Mouse (Mus musculus): ENCODE measurements around the gene Defb42. TPM values are rescaled to one million over a fixed set of nuclear protein-coding genes. Genes with fewer than 3 reads are reported as not detected.

Defb42 gene
- polyA plus RNA-seq (2014; fragmentation: Nextera tagmentation; extraction: Ambion mirVana): 0.31 TPM in 1 of 2 replicates, not detected in the other

DNA sequence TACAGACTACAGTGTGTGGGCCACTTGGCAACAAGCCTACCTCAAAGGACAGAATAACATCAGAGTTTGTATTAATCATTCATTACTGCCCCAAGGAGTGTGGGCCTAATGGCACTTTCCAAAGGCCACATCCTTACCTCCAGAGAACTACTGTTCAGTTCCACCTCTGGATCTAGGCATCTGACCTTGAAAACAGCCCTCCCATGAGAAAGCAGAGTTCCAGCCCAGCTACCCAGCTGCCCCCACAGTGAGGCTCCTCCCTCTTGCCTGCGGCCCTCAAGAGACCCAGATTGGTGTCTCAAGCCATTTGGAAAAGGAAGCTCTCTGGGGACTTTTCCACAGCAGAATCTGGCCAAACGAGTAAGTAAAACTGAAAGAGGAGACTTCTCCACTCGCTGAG, at the start of gene Defb42:
Gene Defb42, plus strand, starts transcription at position 301 of the 400 bp plus-strand sequence.
- no peaks in the 10 kb centered on the region for H3K9me3 ChIP-seq (ENCODE audit: control insufficient read depth, low read length)
- ATAC-seq (ENCODE audit: low FRiP score): no peak
- DNase-seq (ENCODE audit: low spot score): no peak
- H3K27me3 ChIP-seq (ENCODE audit: control insufficient read depth, insufficient read depth, low read length): no peaks in the 10 kb centered on the region
- no peak within 1 kb of the TSS for H3K27ac ChIP-seq (ENCODE audit: low read depth, low read length)
- H3K36me3 ChIP-seq (ENCODE audit: control insufficient read depth, insufficient read depth, low read length): no peaks in the 10 kb centered on the region
- H3K4me2 ChIP-seq (replicated peaks; ENCODE audit: low read depth, low read length): no peak within 1 kb of the TSS
- WGBS: 82% methylated on average over 3 of the region's 3 CpGs
- H3K4me1 ChIP-seq (replicated peaks; ENCODE audit: control insufficient read depth, insufficient read depth, low read length): no peaks in the 10 kb centered on the region
- no peak within 1 kb of the TSS for H3K9ac ChIP-seq (ENCODE audit: low read depth, low read length)
- no peak within 1 kb of the TSS for H3K4me3 ChIP-seq (ENCODE audit: low read depth, low read length)

DNA sequence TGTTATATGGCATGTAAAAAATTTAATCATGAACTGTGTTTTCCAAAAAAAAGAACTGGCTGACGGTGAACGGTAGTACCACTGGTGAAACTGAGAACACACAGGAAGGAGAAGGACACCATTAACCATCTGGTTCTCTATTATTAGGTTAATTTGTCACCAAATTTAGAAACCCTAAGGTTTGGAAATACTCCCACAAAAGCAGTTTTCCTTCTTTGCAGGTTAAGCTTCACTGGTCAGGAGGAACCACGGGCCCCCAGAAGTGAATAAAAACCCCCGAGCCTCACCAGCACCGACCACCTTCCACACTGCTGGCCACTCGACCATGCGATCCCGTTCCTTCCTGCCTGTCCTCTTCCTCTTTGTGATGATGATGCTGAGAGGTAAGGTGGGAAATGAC, 49.0 kb upstream of the Defb42 start, which contains the start of gene Defb47:
Gene Defb47, plus strand, starts transcription at position 301 of the 400 bp plus-strand sequence.
- Histone ChIP-seq H3K27me3 (ENCODE audit: control insufficient read depth, insufficient read depth, low read length) (no peaks in the 10 kb centered on the region), H3K36me3 (ENCODE audit: control insufficient read depth, insufficient read depth, low read length) (no peaks in the 10 kb centered on the region), H3K9me3 (ENCODE audit: control insufficient read depth, low read length) (no peaks in the 10 kb centered on the region), H3K27ac (ENCODE audit: low read depth, low read length) (no peak within 1 kb of the TSS), H3K4me2 (replicated peaks; ENCODE audit: low read depth, low read length) (no peak within 1 kb of the TSS), H3K4me3 (ENCODE audit: low read depth, low read length) (no peak within 1 kb of the TSS), H3K9ac (ENCODE audit: low read depth, low read length) (no peak within 1 kb of the TSS), H3K4me1 (replicated peaks; ENCODE audit: control insufficient read depth, insufficient read depth, low read length) (no peaks in the 10 kb centered on the region)
- WGBS: 82% methylated on average over 8 of the region's 8 CpGs
- no peak for ATAC-seq (ENCODE audit: low FRiP score)
- DNase-seq (ENCODE audit: low spot score): no peak

DNA sequence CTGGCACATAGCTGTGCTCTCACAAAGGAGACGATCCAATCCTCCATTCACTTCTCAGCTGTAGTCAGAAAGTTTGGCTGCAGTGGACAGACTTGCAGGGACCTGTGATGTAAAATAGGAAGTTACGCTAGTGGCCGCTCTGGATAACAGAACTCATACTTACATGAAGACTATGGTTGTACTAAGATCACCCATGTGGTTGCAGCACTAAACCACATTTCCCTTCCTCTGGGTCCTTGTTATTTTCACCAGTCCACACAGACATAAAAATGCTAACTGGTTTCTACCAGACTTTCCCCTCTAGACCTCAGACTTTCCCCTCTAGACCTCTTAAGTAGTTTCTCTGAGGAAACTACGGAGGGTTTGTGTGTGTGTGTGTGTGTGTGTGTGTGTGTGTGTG, 47.8 kb upstream of the Defb42 start:
- no peak for DNase-seq (ENCODE audit: low spot score)
- 92% methylated on average over 4 of the region's 4 CpGs for WGBS

DNA sequence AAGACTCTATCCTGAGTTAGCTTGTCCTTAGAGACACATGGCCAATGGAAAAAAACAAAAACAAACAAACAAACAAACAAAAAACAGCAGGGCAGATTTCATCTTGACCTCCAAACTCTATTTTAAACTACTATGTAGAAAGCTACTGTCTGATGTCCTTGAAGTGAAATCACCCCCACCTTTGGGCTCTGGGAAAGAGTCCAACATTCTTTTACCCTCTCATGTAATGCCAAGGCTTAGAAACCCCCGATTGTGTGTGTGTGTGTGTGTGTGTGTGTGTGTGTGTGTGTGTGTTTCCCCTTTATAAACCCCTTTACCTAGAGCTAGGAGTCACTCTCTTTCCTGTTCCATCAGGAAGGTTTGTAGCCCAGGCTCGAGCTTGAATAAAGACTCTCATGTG, 44.2 kb upstream of the Defb42 start:
- no peak for ATAC-seq (ENCODE audit: low FRiP score)
- 80% methylated on average over 2 of the region's 2 CpGs for WGBS
- no peak for DNase-seq (ENCODE audit: low spot score)

More for the DNA sequence above, 47.8 kb upstream of the Defb42 start:
- ATAC-seq (ENCODE audit: low FRiP score): no peak
- Histone ChIP-seq H3K36me3 (ENCODE audit: control insufficient read depth, insufficient read depth, low read length) (no peaks in the 10 kb centered on the region), H3K27me3 (ENCODE audit: control insufficient read depth, insufficient read depth, low read length) (no peaks in the 10 kb centered on the region), H3K27ac (ENCODE audit: low read depth, low read length) (no peak overlapping the region), H3K4me2 (replicated peaks; ENCODE audit: low read depth, low read length) (no peak overlapping the region), H3K4me1 (replicated peaks; ENCODE audit: control insufficient read depth, insufficient read depth, low read length) (no peaks in the 10 kb centered on the region), H3K4me3 (ENCODE audit: low read depth, low read length) (no peak overlapping the region), H3K9ac (ENCODE audit: low read depth, low read length) (no peak overlapping the region), H3K9me3 (ENCODE audit: control insufficient read depth, low read length) (no peaks in the 10 kb centered on the region)

DNA sequence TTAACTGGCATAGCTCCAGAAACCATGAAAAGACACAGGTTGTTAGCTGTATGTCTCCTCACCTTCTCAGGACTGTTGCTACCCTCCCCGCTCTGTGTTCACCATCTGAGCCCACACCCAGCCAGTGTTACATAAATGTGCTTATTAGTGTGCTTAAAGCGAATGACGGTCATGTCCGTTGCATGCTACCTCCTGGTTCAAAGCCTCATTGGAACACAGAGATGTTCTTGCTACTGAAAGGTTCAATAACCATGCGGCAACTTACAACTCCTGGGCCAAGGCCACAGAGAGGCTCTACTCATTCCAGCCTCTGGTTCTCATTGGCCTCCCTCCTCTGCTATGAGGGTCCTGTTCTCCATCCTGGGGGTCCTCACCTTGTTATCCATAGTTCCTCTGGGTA, 35.3 kb upstream of the Defb42 start, which contains the start of gene Defb43:
Gene Defb43, plus strand, starts transcription at position 301 of the 400 bp plus-strand sequence.
- H3K4me1 ChIP-seq (replicated peaks; ENCODE audit: control insufficient read depth, insufficient read depth, low read length): no peaks in the 10 kb centered on the region
- no peaks in the 10 kb centered on the region for H3K9me3 ChIP-seq (ENCODE audit: control insufficient read depth, low read length)
- no peak within 1 kb of the TSS for H3K4me3 ChIP-seq (ENCODE audit: low read depth, low read length)
- ATAC-seq (ENCODE audit: low FRiP score) (no peak), DNase-seq (ENCODE audit: low spot score) (no peak)
- H3K27ac ChIP-seq (ENCODE audit: low read depth, low read length): no peak within 1 kb of the TSS
- H3K36me3 ChIP-seq (ENCODE audit: control insufficient read depth, insufficient read depth, low read length): no peaks in the 10 kb centered on the region
- H3K9ac ChIP-seq (ENCODE audit: low read depth, low read length): no peak within 1 kb of the TSS
- H3K4me2 ChIP-seq (replicated peaks; ENCODE audit: low read depth, low read length): no peak within 1 kb of the TSS
- WGBS: 97% methylated on average over 5 of the region's 5 CpGs
- H3K27me3 ChIP-seq (ENCODE audit: control insufficient read depth, insufficient read depth, low read length): no peaks in the 10 kb centered on the region

More for the DNA sequence above, 44.2 kb upstream of the Defb42 start:
- H3K36me3 ChIP-seq (ENCODE audit: control insufficient read depth, insufficient read depth, low read length): no peaks in the 10 kb centered on the region
- no peak overlapping the region for H3K4me3 ChIP-seq (ENCODE audit: low read depth, low read length)
- no peaks in the 10 kb centered on the region for H3K27me3 ChIP-seq (ENCODE audit: control insufficient read depth, insufficient read depth, low read length)
- H3K9me3 ChIP-seq (ENCODE audit: control insufficient read depth, low read length): no peaks in the 10 kb centered on the region
- no peak overlapping the region for H3K27ac ChIP-seq (ENCODE audit: low read depth, low read length)
- no peak overlapping the region for H3K9ac ChIP-seq (ENCODE audit: low read depth, low read length)
- H3K4me2 ChIP-seq (replicated peaks; ENCODE audit: low read depth, low read length): no peak overlapping the region
- H3K4me1 ChIP-seq (replicated peaks; ENCODE audit: control insufficient read depth, insufficient read depth, low read length): no peaks in the 10 kb centered on the region

DNA sequence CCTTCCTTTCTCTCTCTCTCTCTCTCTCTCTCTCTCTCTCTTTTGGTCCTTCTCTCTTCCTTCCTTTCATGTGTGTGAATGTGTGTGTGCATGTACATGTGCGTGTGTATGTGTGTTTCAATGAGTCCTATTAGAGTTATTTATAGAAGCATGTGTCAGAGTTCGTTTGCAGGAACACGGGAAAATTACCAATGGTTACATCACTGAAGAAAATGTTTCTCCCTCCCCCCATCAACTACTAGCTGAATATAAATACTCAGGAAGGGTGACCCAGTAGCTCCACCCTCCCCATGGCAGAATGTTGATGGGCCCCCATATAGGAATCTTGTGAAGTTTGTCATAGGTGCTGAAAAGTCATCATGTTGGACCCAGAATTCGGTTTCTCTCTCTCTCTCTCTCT, 33.7 kb upstream of the Defb42 start:
- H3K4me1 ChIP-seq (replicated peaks; ENCODE audit: control insufficient read depth, insufficient read depth, low read length): no peaks in the 10 kb centered on the region
- ATAC-seq (ENCODE audit: low FRiP score) (no peak), DNase-seq (ENCODE audit: low spot score) (no peak)
- no peak overlapping the region for H3K4me2 ChIP-seq (replicated peaks; ENCODE audit: low read depth, low read length)
- no peaks in the 10 kb centered on the region for H3K9me3 ChIP-seq (ENCODE audit: control insufficient read depth, low read length)
- 92% methylated on average over 4 of the region's 4 CpGs for WGBS
- H3K9ac ChIP-seq (ENCODE audit: low read depth, low read length): no peak overlapping the region
- no peaks in the 10 kb centered on the region for H3K27me3 ChIP-seq (ENCODE audit: control insufficient read depth, insufficient read depth, low read length)
- H3K27ac ChIP-seq (ENCODE audit: low read depth, low read length): no peak overlapping the region
- H3K4me3 ChIP-seq (ENCODE audit: low read depth, low read length): no peak overlapping the region
- no peaks in the 10 kb centered on the region for H3K36me3 ChIP-seq (ENCODE audit: control insufficient read depth, insufficient read depth, low read length)

DNA sequence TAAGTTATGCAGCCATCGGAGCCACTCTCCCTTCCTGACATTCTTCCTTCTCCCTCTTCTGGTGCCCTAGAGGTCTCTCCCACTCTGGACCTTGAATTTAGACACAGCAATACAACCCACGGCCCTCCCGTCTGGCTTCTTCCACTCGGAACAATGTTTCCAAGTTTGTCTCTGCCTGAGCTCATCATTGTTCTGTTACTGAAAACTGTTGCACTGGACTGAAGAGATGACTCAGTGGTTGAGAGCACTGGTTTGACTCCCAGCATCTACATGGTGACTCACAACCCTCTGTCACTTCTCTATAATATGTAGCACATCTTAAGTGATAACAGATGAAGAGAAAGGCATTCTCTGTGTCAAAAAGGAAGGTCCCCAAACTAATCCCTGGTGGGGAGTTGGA, 32.1 kb upstream of the Defb42 start:
- Histone ChIP-seq H3K27me3 (ENCODE audit: control insufficient read depth, insufficient read depth, low read length) (no peaks in the 10 kb centered on the region), H3K9me3 (ENCODE audit: control insufficient read depth, low read length) (no peaks in the 10 kb centered on the region), H3K27ac (ENCODE audit: low read depth, low read length) (no peak overlapping the region), H3K4me1 (replicated peaks; ENCODE audit: control insufficient read depth, insufficient read depth, low read length) (no peaks in the 10 kb centered on the region), H3K36me3 (ENCODE audit: control insufficient read depth, insufficient read depth, low read length) (no peaks in the 10 kb centered on the region), H3K9ac (ENCODE audit: low read depth, low read length) (no peak overlapping the region), H3K4me3 (ENCODE audit: low read depth, low read length) (no peak overlapping the region), H3K4me2 (replicated peaks; ENCODE audit: low read depth, low read length) (no peak overlapping the region)
- ATAC-seq (ENCODE audit: low FRiP score) (no peak), DNase-seq (ENCODE audit: low spot score) (no peak)
- 94% methylated on average over 4 of the region's 4 CpGs for WGBS

DNA sequence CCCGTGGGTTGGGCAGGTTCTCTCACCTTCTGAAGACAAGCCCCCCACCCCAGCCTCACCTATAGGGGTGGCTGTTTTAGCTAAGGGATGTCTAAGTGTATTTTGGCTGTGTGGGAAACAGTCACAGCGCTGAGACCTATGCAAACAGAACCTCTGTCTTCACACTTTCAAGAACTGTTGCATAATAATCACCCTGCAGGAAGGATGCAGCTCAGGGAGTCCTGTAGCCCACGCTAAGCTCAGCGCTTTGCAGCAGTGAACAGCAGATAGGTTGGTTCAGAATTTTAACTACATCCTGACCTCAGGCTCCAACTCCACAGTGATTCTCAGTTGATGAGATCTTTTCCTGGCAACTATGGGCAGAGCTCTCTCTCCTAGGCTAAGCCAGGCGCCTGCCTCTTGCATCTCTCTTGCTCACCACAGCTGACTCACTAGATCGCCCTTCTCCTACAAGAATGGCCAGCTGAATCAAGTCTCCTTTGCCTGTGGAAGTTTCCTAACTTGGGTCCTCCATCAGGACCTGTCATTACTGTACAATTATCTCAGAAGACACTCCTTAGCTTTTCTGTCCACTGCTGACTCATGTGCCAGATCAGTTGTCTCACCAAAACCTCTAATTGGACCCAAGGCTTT, 26.2 kb upstream of the Defb42 start:
- Histone ChIP-seq H3K4me3 (ENCODE audit: low read depth, low read length) (no peak overlapping the region), H3K4me1 (replicated peaks; ENCODE audit: control insufficient read depth, insufficient read depth, low read length) (no peaks in the 10 kb centered on the region), H3K9me3 (ENCODE audit: control insufficient read depth, low read length) (no peaks in the 10 kb centered on the region), H3K27me3 (ENCODE audit: control insufficient read depth, insufficient read depth, low read length) (no peaks in the 10 kb centered on the region), H3K27ac (ENCODE audit: low read depth, low read length) (no peak overlapping the region), H3K9ac (ENCODE audit: low read depth, low read length) (no peak overlapping the region), H3K4me2 (replicated peaks; ENCODE audit: low read depth, low read length) (no peak overlapping the region), H3K36me3 (ENCODE audit: control insufficient read depth, insufficient read depth, low read length) (no peaks in the 10 kb centered on the region)
- ATAC-seq (ENCODE audit: low FRiP score) (no peak), DNase-seq (ENCODE audit: low spot score) (no peak)
- 62% methylated on average over 6 of the region's 6 CpGs for WGBS

DNA sequence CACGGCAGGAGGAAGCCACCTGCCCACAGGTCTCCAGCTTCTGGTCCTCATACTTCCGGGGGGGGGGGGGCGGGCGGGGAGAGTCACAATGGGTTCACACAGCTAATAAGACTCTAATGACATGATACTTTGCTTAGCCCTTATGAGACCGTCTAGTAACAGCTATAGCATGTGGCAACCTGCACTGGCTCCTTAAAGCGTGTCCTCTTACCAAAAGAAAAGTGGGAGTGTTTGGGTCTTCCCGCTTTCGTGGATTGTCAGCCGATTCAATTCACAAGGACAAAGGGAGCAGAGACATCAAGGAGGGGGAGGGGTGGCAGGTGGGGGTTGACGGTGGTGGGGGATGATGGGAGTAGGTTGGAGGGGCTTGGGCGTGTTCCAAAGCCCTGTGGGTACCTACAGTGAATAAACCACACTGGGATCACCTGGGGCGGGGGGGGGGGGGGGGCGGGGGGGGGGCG, 3.1 kb downstream of the Defb42 start, which contains the start of gene Defb30:
Gene Defb30, minus strand, starts transcription at position 51 of the 461 bp plus-strand sequence.
- ATAC-seq (ENCODE audit: low FRiP score): no peak
- no peak within 1 kb of the TSS for H3K4me2 ChIP-seq (replicated peaks; ENCODE audit: low read depth, low read length)

More for the DNA sequence above, 3.1 kb downstream of the Defb42 start, which contains the start of gene Defb30:
- no peaks in the 10 kb centered on the region for H3K27me3 ChIP-seq (ENCODE audit: control insufficient read depth, insufficient read depth, low read length)
- H3K9me3 ChIP-seq (ENCODE audit: control insufficient read depth, low read length): no peaks in the 10 kb centered on the region
- H3K4me1 ChIP-seq (replicated peaks; ENCODE audit: control insufficient read depth, insufficient read depth, low read length): no peaks in the 10 kb centered on the region
- no peaks in the 10 kb centered on the region for H3K36me3 ChIP-seq (ENCODE audit: control insufficient read depth, insufficient read depth, low read length)
- 62% methylated on average over 13 of the region's 14 CpGs for WGBS
- peak; percentile 5 for DNase-seq (ENCODE audit: low spot score)
- H3K4me3 ChIP-seq (ENCODE audit: low read depth, low read length): no peak within 1 kb of the TSS
- no peak within 1 kb of the TSS for H3K9ac ChIP-seq (ENCODE audit: low read depth, low read length)
- H3K27ac ChIP-seq (ENCODE audit: low read depth, low read length): no peak within 1 kb of the TSS
